ENCODE assay signal across 9 mouse cellular contexts in genomic region chr14:27115275-27115660, GRCm38 (mm10). TPM values are rescaled to one million over a fixed set of nuclear protein-coding genes. Genes with fewer than 3 reads are reported as not detected.
A peak's percentile ranks its signal among the peaks of the same experiment; 100 is the strongest.
DNase-seq lines count a peak whose midpoint lies in the region; TF ChIP-seq lines count a peak whose summit lies in the region.
"Had no signal": no experiment of that assay in that cellular context is flagged by ENCODE, and none has a peak within 500 bp of the region (broad histone marks: within the 10 kb centered on the region; RNA-seq: fewer than 3 reads in every experiment).

No protein-coding gene starts in this region.

- peak; percentile 63; the same call in 1 of the 2 replicates for TF ChIP-seq EP300 in heart, adult 2 months (IDR thresholded peaks at IDR 0.05; ENCODE audit: insufficient read depth, low read depth, low read length)

- H3K9me3 ChIP-seq in midbrain, embryonic 10.5 days (replicated peaks): no peaks in the 10 kb centered on the region
- H3K9me3 ChIP-seq: G1E had no signal

- H3K27me3 ChIP-seq in heart, adult 2 months (ENCODE audit: control insufficient read depth, insufficient read depth, low read length): no peaks in the 10 kb centered on the region
- H3K27me3 ChIP-seq in kidney, adult 2 months (replicated peaks; ENCODE audit: control insufficient read depth, insufficient read depth, low read length): no peaks in the 10 kb centered on the region
- peaks cover 56% of the 10 kb centered on the region for H3K27me3 ChIP-seq in midbrain, embryonic 10.5 days (ENCODE audit: low read depth, poor library complexity, severe bottlenecking)

- H3K36me3 ChIP-seq in heart, adult 2 months (ENCODE audit: control insufficient read depth, insufficient read depth, low read length): no peaks in the 10 kb centered on the region
- H3K36me3 ChIP-seq in kidney, adult 2 months (ENCODE audit: control insufficient read depth, insufficient read depth, low read length): no peaks in the 10 kb centered on the region
- no peaks in the 10 kb centered on the region for H3K36me3 ChIP-seq in midbrain, embryonic 10.5 days
- H3K36me3 ChIP-seq: G1E had no signal

- no peak for TF ChIP-seq CTCF in layer of hippocampus, adult 2 months (conservative IDR thresholded peaks at IDR 0.05)
- no peak for TF ChIP-seq CTCF in heart, adult 2 months (IDR thresholded peaks at IDR 0.05)
- no peak for TF ChIP-seq CTCF in kidney, adult 2 months (conservative IDR thresholded peaks at IDR 0.05; ENCODE audit: insufficient read depth, insufficient read length, low read depth, low read length)

- no peaks in the 10 kb centered on the region for H3K79me2 ChIP-seq in heart, adult 2 months (replicated peaks; ENCODE audit: control insufficient read depth, insufficient read depth, low read length)

- H3K9ac ChIP-seq in heart, adult 2 months (ENCODE audit: low read depth, low read length): peak overlapping the region; percentile 87

- no peak for DNase-seq in layer of hippocampus, adult 2 months (ENCODE audit: low spot score in 2 of 2)
- DNase-seq in layer of hippocampus, postnatal 14 days (ENCODE audit: low spot score in 2 of 2): no peak
- DNase-seq in heart, adult 2 months: peak; percentile 45 to 54
- DNase-seq in kidney, adult 2 months: peak; percentile 58
- DNase-seq in midbrain, embryonic 10.5 days (ENCODE audit: low spot score): no peak
- no peak for DNase-seq in retina, embryonic 14.5 days (ENCODE audit: low spot score)
- DNase-seq in right cerebral cortex, adult 18-20 months: no peak
- no peak for DNase-seq in adrenal gland, adult 2 months

- no peak overlapping the region for H3K27ac ChIP-seq in layer of hippocampus, adult 2 months
- H3K27ac ChIP-seq in heart, adult 2 months: peak overlapping the region; percentile 75
- H3K27ac ChIP-seq in kidney, adult 2 months (ENCODE audit: insufficient read depth, low read depth, low read length): peak overlapping the region; percentile 62; the same call in 1 of the 2 replicates
- no peak overlapping the region for H3K27ac ChIP-seq in midbrain, embryonic 10.5 days (replicated peaks)

- peaks cover 3% of the 10 kb centered on the region for H3K4me1 ChIP-seq in heart, adult 2 months (ENCODE audit: control insufficient read depth, insufficient read depth, low read length)
- peaks cover 15% of the 10 kb centered on the region for H3K4me1 ChIP-seq in kidney, adult 2 months (ENCODE audit: control insufficient read depth, insufficient read depth, low read length)
- peaks cover 12% of the 10 kb centered on the region for H3K4me1 ChIP-seq in midbrain, embryonic 10.5 days

- 9% methylated on average over 11 of the region's 11 CpGs for WGBS in heart, adult 2 months
- 8% methylated on average over 11 of the region's 11 CpGs for WGBS in kidney, adult 2 months
- 14% methylated on average over 11 of the region's 11 CpGs for WGBS in midbrain, embryonic 10.5 days

- TF ChIP-seq POLR2A in heart, adult 2 months (IDR thresholded peaks at IDR 0.05; ENCODE audit: insufficient read depth, low read depth, low read length): no peak
- no peak for TF ChIP-seq POLR2A in kidney, adult 2 months (IDR thresholded peaks at IDR 0.05; ENCODE audit: low read depth, low read length)

- intact Hi-C loops in heart, adult 2 months (cut with DNase I): loop anchor here (5.0 kb wide), 1 partner anchor 297 kb away; no protein-coding TSS in a partner anchor

- peak overlapping the region; percentile 61 for H3K4me3 ChIP-seq in layer of hippocampus, adult 2 months
- H3K4me3 ChIP-seq in heart, adult 2 months: peak overlapping the region; percentile 76
- H3K4me3 ChIP-seq in kidney, adult 2 months (ENCODE audit: insufficient read depth, low read depth, low read length): peak overlapping the region; percentile 85
- peak overlapping the region; percentile 78 for H3K4me3 ChIP-seq in midbrain, embryonic 10.5 days

RNA-seq across cellular contexts. Expression of gene Arhgef3, which starts 0.6 kb away (rescaled TPM):
- 10 to 100 TPM; 77.1 to 79.5 TPM for total RNA-seq in layer of hippocampus, adult 2 months (2021)
- total RNA-seq in layer of hippocampus, postnatal 14 days (2021): 10 to 100 TPM; 53.9 to 55.8 TPM
- 10 to 100 TPM; 23.0 to 27.8 TPM for total RNA-seq in heart, adult 2 months (2021)
- polyA plus RNA-seq in heart, adult 2 months (2012; rRNA removed): 11.1 and 21.3 TPM in 2 replicates
- polyA plus RNA-seq in kidney, adult 2 months (2012; rRNA removed): 15.2 and 17.3 TPM in 2 replicates
- polyA plus RNA-seq in midbrain, embryonic 10.5 days (2016; fragmentation: Nextera tagmentation; extraction: Ambion mirVana): 1.6 and 1.9 TPM in 2 replicates
- 10 to 100 TPM; 39.8 to 44.1 TPM for total RNA-seq in adrenal gland, adult 2 months (2021)
- 7.1 and 8.2 TPM in 2 replicates for polyA plus RNA-seq in adrenal gland, adult 2 months (2012; rRNA removed)

Comparison
In these comparisons a context has a peak if more than half of its experiments do, and no peak if none do; other contexts are left out.
1. DNase-seq: peak in heart, adult 2 months (2 of 2) and kidney, adult 2 months (single experiment); none in layer of hippocampus, adult 2 months (0 of 2), layer of hippocampus, postnatal 14 days (0 of 2), midbrain, embryonic 10.5 days (single experiment), retina, embryonic 14.5 days (single experiment), right cerebral cortex, adult 18-20 months (single experiment) and adrenal gland, adult 2 months (single experiment).
2. H3K27ac ChIP-seq: peak in heart, adult 2 months (single experiment) and kidney, adult 2 months (single experiment); none in layer of hippocampus, adult 2 months (single experiment) and midbrain, embryonic 10.5 days (single experiment).
3. Peak in every context shown above with its lines, with median percentiles within 50 percentile points of each other: H3K4me3 ChIP-seq.